Mouse (Mus musculus): ENCODE measurements around the gene Capn10. TPM values are rescaled to one million over a fixed set of nuclear protein-coding genes. Genes with fewer than 3 reads are reported as not detected.

Capn10 gene
- polyA plus RNA-seq, 1 experiment from 2014 or later, result 52.0 TPM

- Histone ChIP-seq H3K9ac (no peak overlapping the region), H3K9me3 (no peaks in the 10 kb centered on the region), H3K4me2 (no peak overlapping the region), H3K27me3 (no peaks in the 10 kb centered on the region), H3K36me3 (replicated peaks) (no peaks in the 10 kb centered on the region), H3K4me3 (replicated peaks) (no peak overlapping the region), H3K27ac (no peak overlapping the region), H3K4me1 (no peaks in the 10 kb centered on the region)
- no peak for ATAC-seq (ENCODE audit: low FRiP score)
- WGBS, result 86% methylated on average over 4 of the region's 4 CpGs
Observed at GRCm38 (mm10) chr1:92988894-92989293, 54.7 kb downstream of the Capn10 start.

- H3K4me3 ChIP-seq (replicated peaks), result no peak overlapping the region
- no peak overlapping the region for H3K27ac ChIP-seq
- no peaks in the 10 kb centered on the region for H3K4me1 ChIP-seq
- H3K9me3 ChIP-seq, result no peaks in the 10 kb centered on the region
- no peak overlapping the region for H3K4me2 ChIP-seq
- no peaks in the 10 kb centered on the region for H3K27me3 ChIP-seq
- H3K36me3 ChIP-seq (replicated peaks), result no peaks in the 10 kb centered on the region
- 72% methylated on average over 4 of the region's 4 CpGs for WGBS
- ATAC-seq (ENCODE audit: low FRiP score), result no peak
- H3K9ac ChIP-seq, result no peak overlapping the region
Observed at GRCm38 (mm10) chr1:92989891-92990290, 55.7 kb downstream of the Capn10 start.

- H3K9me3 ChIP-seq, result no peaks in the 10 kb centered on the region
- no peak overlapping the region for H3K4me3 ChIP-seq (replicated peaks)
- 81% methylated on average over 6 of the region's 6 CpGs for WGBS
- ATAC-seq (ENCODE audit: low FRiP score), result no peak
- no peaks in the 10 kb centered on the region for H3K4me1 ChIP-seq
- no peaks in the 10 kb centered on the region for H3K27me3 ChIP-seq
- no peak overlapping the region for H3K27ac ChIP-seq
- H3K4me2 ChIP-seq, result no peak overlapping the region
- no peaks in the 10 kb centered on the region for H3K36me3 ChIP-seq (replicated peaks)
- H3K9ac ChIP-seq, result no peak overlapping the region
Observed at GRCm38 (mm10) chr1:92992214-92992855, 58.2 kb downstream of the Capn10 start.

GRCm38 (mm10) chr1:92992880-92993279 is 58.7 kb downstream of the Capn10 start:
- no peak overlapping the region for H3K27ac ChIP-seq
- H3K9me3 ChIP-seq, result no peaks in the 10 kb centered on the region
- H3K4me1 ChIP-seq, result no peaks in the 10 kb centered on the region
- H3K4me2 ChIP-seq, result no peak overlapping the region
- no peak overlapping the region for H3K4me3 ChIP-seq (replicated peaks)
- no peaks in the 10 kb centered on the region for H3K36me3 ChIP-seq (replicated peaks)
- no peak overlapping the region for H3K9ac ChIP-seq
- no peaks in the 10 kb centered on the region for H3K27me3 ChIP-seq
- no peak for ATAC-seq (ENCODE audit: low FRiP score)
- WGBS, result 81% methylated on average over 2 of the region's 2 CpGs

Other genes with a start within 250 kb of the Capn10 start
- gene Gpc1, start 102.7 kb upstream of the Capn10 start, polyA plus RNA-seq (2016; fragmentation: Nextera tagmentation; extraction: Ambion mirVana), result 124 and 160 TPM in 2 replicates
- 0.81 and 1.1 TPM in 2 replicates for gene Ankmy1, start 31.5 kb upstream of the Capn10 start, polyA plus RNA-seq (2016; fragmentation: Nextera tagmentation; extraction: Ambion mirVana)
- gene Dusp28, start 27.4 kb upstream of the Capn10 start, polyA plus RNA-seq (2016; fragmentation: Nextera tagmentation; extraction: Ambion mirVana), result 14.1 and 15.1 TPM in 2 replicates
- gene Rnpepl1, start 23.6 kb upstream of the Capn10 start, polyA plus RNA-seq (2016; fragmentation: Nextera tagmentation; extraction: Ambion mirVana), result 26.2 and 34.6 TPM in 2 replicates
- gene Gpr35, start 16.5 kb downstream of the Capn10 start, polyA plus RNA-seq (2016; fragmentation: Nextera tagmentation; extraction: Ambion mirVana), result 0.51 and 0.63 TPM in 2 replicates
- not detected in 2 replicates for gene Aqp12, start 72.0 kb downstream of the Capn10 start, polyA plus RNA-seq (2016; fragmentation: Nextera tagmentation; extraction: Ambion mirVana)
- 129 and 140 TPM in 2 replicates for gene Kif1a, start 167.6 kb downstream of the Capn10 start, polyA plus RNA-seq (2016; fragmentation: Nextera tagmentation; extraction: Ambion mirVana)
- gene Agxt, start 200.9 kb downstream of the Capn10 start, polyA plus RNA-seq (2016; fragmentation: Nextera tagmentation; extraction: Ambion mirVana), result not detected in 2 replicates
- gene 2310007B03Rik, start 226.6 kb downstream of the Capn10 start, polyA plus RNA-seq (2016; fragmentation: Nextera tagmentation; extraction: Ambion mirVana), result 0.13 and 0.27 TPM in 2 replicates
- gene Crocc2, start 234.3 kb downstream of the Capn10 start, polyA plus RNA-seq (2016; fragmentation: Nextera tagmentation; extraction: Ambion mirVana), result 0.10 and 0.14 TPM in 2 replicates

Measured in forebrain, embryonic 12.5 days (tissue).